Mouse (Mus musculus) frontal cortex, postnatal 14 days (tissue): ENCODE measurements around the gene Ndufc2.

Experiments
- DNase-seq, 2 experiments: peaks; one replicate each; pipeline ENCODE4 v3.0.0; 2022; ENCODE audit warnings: low spot score in 2 of 2

The Ndufc2 gene

GRCm38 (mm10) chr7:97399960-97400715 lies at the start of gene Ndufc2:
Ndufc2 (plus strand) TSS chr7:97400003.
- peak; percentile 52 to 55 for DNase-seq

GRCm38 (mm10) chr7:97350891-97351290 lies 48.9 kb upstream of the Ndufc2 start:
- no peak for DNase-seq

- DNase-seq = no peak
Observed at GRCm38 (mm10) chr7:97351792-97352513, 47.9 kb upstream of the Ndufc2 start.

- no peak for DNase-seq
Observed at GRCm38 (mm10) chr7:97353356-97353755, 46.4 kb upstream of the Ndufc2 start.

GRCm38 (mm10) chr7:97355068-97355841 lies 44.5 kb upstream of the Ndufc2 start:
- DNase-seq = no peak

- no peak for DNase-seq
Observed at GRCm38 (mm10) chr7:97356253-97356652, 43.5 kb upstream of the Ndufc2 start.

GRCm38 (mm10) chr7:97356875-97357276 lies 42.9 kb upstream of the Ndufc2 start:
- DNase-seq = no peak

GRCm38 (mm10) chr7:97357840-97358239 lies 42.0 kb upstream of the Ndufc2 start:
- DNase-seq = no peak

GRCm38 (mm10) chr7:97358347-97358746 lies 41.5 kb upstream of the Ndufc2 start:
- DNase-seq = no peak

GRCm38 (mm10) chr7:97360166-97360565 lies 39.6 kb upstream of the Ndufc2 start:
- no peak for DNase-seq

GRCm38 (mm10) chr7:97360955-97361354 lies 38.8 kb upstream of the Ndufc2 start:
- no peak for DNase-seq

GRCm38 (mm10) chr7:97361467-97361866 lies 38.3 kb upstream of the Ndufc2 start:
- DNase-seq = no peak

- no peak for DNase-seq
Observed at GRCm38 (mm10) chr7:97365887-97366286, 33.9 kb upstream of the Ndufc2 start.

- DNase-seq = no peak
Observed at GRCm38 (mm10) chr7:97375101-97375500, 24.7 kb upstream of the Ndufc2 start.

- no peak for DNase-seq
Observed at GRCm38 (mm10) chr7:97375906-97376305, 23.9 kb upstream of the Ndufc2 start.

GRCm38 (mm10) chr7:97379304-97379703 lies 20.5 kb upstream of the Ndufc2 start:
- no peak for DNase-seq

- no peak for DNase-seq
Observed at GRCm38 (mm10) chr7:97380500-97381123, 19.2 kb upstream of the Ndufc2 start.

GRCm38 (mm10) chr7:97382661-97383060 lies 17.1 kb upstream of the Ndufc2 start:
- DNase-seq = no peak

- no peak for DNase-seq
Observed at GRCm38 (mm10) chr7:97383496-97384132, 16.2 kb upstream of the Ndufc2 start.

- no peak for DNase-seq
Observed at GRCm38 (mm10) chr7:97386106-97386805, 13.5 kb upstream of the Ndufc2 start.
